Mouse (Mus musculus) cortical plate, adult 2 months (tissue): Measurements from ENCODE around the gene Mdga2.

Experiments used
- CTCF ChIP-seq: fragments of 200-500 bp; IDR thresholded peaks from 2 replicates; pipeline ENCODE4 v1.5.1; 2011; ENCODE audit warnings: mild to moderate bottlenecking, control low read depth, low read length; ENCODE audit not compliant: insufficient read depth; ENCODE audit errors: extremely low read depth
- POLR2A ChIP-seq: fragments of 200-500 bp; IDR thresholded peaks from 2 replicates; pipeline ENCODE4 v1.6.1; 2011; ENCODE audit warnings: mild to moderate bottlenecking, low read length, control low read depth; ENCODE audit not compliant: insufficient read depth; ENCODE audit errors: extremely low read depth

DNA sequence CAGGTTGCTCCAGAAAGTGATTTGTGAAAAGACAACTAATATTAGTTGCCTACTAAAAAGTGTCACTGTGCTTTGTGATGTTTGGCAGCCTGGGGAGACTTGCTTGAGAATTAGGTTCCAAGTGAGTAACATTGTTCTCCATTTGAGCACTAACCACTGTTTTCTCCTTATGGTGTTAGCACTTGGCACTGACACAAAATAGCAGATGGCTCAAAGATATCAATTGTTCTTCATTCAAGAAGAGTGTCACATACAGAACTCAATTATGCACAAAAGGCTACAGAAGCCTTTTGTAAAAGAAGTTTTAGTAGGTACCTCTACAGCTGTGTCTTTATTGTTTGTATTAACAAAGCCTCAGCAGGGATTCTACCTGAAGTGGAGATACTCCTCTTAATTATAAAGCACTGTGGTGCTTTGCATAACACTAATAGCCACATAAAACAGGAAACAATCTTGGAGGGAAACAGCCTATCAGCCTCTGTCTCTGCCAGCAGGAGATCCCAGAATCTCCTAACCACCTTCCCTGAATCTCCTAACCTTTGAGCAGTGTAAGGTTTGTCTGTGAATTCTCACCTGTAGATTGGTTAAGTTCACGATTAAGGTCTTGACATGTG lies 630.6 kb downstream of the Mdga2 start:
- TF ChIP-seq CTCF (no peak), POLR2A (no peak)
